Mouse (Mus musculus): ENCODE measurements around the gene Myo1a. TPM values are rescaled to one million over a fixed set of nuclear protein-coding genes. Genes with fewer than 3 reads are reported as not detected.
A peak's percentile ranks its signal among the peaks of the same experiment; 100 is the strongest.

Myo1a gene
- polyA plus RNA-seq, 1 experiment from 2014 or later = 53.8 TPM

DNA sequence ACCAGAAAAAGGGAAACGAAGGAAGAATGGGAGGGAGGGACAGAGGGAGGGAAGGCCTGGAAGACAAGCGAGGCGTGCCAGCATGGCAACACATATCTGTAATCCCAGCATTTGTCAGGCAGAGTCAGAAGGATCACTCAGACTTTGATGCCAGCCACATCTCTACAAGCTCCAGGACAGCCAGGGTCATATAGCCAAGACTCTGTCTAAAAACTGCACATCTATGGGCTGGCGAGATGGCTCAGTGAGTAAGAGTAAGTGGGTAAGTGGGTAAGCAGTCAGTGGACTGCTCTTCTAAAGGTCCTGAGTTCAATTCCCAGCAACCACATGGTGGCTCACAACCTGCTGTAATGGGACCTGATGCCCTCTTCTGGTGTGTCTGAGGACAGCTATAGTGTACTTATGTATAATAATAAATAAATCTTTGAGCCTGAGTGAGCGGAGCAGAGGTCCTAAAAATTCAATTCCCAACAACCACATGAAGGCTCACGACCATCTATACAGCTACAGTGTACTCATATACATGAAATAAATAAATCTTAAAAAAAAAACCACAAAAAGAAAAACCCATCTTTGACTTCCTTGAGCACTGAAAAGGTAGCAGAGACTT, 30.8 kb upstream of the Myo1a start:
- Histone ChIP-seq H3K27ac (ENCODE audit: low read length) (no peak overlapping the region), H3K4me1 (ENCODE audit: control insufficient read depth, insufficient read depth, low read length) (peaks cover 9% of the 10 kb centered on the region), H3K4me2 (ENCODE audit: low read depth, low read length) (no peak overlapping the region), H3K36me3 (ENCODE audit: control insufficient read depth, insufficient read depth, low read length) (no peaks in the 10 kb centered on the region), H3K9ac (ENCODE audit: low read depth, low read length) (no peak overlapping the region), H3K9me3 (ENCODE audit: control insufficient read depth, low read length) (no peaks in the 10 kb centered on the region), H3K27me3 (replicated peaks; ENCODE audit: control insufficient read depth, insufficient read depth, low read length) (no peaks in the 10 kb centered on the region), H3K4me3 (ENCODE audit: low read length) (no peak overlapping the region)
- 92% methylated on average over 6 of the region's 6 CpGs for WGBS
- no peak for ATAC-seq

DNA sequence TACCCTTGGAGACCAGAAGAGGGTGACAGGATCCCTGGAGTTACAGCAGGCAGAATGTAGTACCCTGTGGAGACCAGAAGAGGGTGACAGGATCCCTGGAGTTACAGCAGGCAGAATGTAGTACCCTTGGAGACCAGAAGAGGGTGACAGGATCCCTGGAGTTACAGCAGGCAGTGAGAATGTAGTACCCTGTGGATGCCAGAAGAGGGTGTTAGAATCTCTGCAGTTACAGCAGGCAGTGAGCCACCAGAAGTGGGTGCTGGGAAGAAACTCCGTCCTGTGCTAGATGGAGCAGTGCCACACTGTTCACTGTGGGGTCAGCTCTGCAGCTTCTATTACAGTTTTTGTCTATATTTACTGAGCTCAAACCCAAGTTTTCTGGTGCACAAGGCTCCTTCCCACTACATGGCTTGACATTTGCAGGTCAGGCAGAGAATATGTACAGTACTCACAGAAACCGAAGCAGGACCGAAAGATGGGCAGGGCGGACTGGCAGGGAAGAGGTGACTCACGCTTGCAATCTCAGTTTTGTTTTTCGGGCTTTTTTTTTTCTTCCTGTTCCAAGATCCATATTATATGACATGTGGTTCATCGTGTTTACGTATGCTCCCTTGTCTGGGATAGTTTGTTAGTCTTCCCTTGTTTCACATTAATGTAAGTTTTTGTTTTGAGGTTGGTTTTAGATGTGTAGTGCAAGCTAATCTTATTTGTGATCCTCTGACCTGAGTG, 30.0 kb upstream of the Myo1a start:
- no peak overlapping the region for H3K4me3 ChIP-seq (ENCODE audit: low read length)
- H3K9ac ChIP-seq (ENCODE audit: low read depth, low read length) = no peak overlapping the region
- 81% methylated on average over 8 of the region's 8 CpGs for WGBS
- no peak overlapping the region for H3K4me2 ChIP-seq (ENCODE audit: low read depth, low read length)
- peak overlapping the region; percentile 40; the same call in 1 of the 2 replicates for H3K27ac ChIP-seq (ENCODE audit: low read length)
- peaks cover 9% of the 10 kb centered on the region for H3K4me1 ChIP-seq (ENCODE audit: control insufficient read depth, insufficient read depth, low read length)
- no peaks in the 10 kb centered on the region for H3K36me3 ChIP-seq (ENCODE audit: control insufficient read depth, insufficient read depth, low read length)
- no peaks in the 10 kb centered on the region for H3K27me3 ChIP-seq (replicated peaks; ENCODE audit: control insufficient read depth, insufficient read depth, low read length)
- ATAC-seq = no peak
- H3K9me3 ChIP-seq (ENCODE audit: control insufficient read depth, low read length) = no peaks in the 10 kb centered on the region

DNA sequence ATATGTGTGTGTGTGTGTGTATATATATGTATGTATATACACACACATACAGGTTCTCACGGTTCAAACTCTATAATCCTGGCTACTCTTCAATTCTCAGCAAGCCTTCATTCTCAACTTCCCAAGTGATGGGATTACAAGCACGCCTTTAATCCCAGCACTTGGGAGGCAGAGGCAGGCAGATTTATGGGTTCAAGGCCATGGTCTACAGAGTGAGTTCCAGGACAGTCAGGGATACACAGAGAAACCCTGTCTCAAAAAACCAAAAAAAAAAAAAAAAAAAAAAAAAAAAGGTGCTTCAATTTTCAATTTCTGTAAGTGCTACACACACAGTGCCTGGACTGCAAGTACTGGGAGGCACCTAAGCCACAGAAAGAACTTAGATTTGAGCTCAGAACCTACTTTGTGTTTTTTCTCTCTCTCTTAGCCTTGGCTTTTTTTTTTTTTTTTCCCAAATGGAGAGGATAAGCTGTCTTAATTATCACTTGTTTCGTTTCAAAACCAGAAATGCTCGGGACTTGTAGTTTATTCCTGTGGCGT, 29.0 kb upstream of the Myo1a start:
- Histone ChIP-seq H3K27me3 (replicated peaks; ENCODE audit: control insufficient read depth, insufficient read depth, low read length) (no peaks in the 10 kb centered on the region), H3K4me2 (ENCODE audit: low read depth, low read length) (peak overlapping the region; percentile 39), H3K4me1 (ENCODE audit: control insufficient read depth, insufficient read depth, low read length) (peaks cover 9% of the 10 kb centered on the region), H3K4me3 (ENCODE audit: low read length) (peak overlapping the region; percentile 85), H3K9ac (ENCODE audit: low read depth, low read length) (peak overlapping the region; percentile 49; the same call in 1 of the 2 replicates), H3K36me3 (ENCODE audit: control insufficient read depth, insufficient read depth, low read length) (no peaks in the 10 kb centered on the region), H3K9me3 (ENCODE audit: control insufficient read depth, low read length) (no peaks in the 10 kb centered on the region), H3K27ac (ENCODE audit: low read length) (peak overlapping the region; percentile 25)
- no peak for ATAC-seq
- WGBS = 48% methylated on average over 5 of the region's 5 CpGs

DNA sequence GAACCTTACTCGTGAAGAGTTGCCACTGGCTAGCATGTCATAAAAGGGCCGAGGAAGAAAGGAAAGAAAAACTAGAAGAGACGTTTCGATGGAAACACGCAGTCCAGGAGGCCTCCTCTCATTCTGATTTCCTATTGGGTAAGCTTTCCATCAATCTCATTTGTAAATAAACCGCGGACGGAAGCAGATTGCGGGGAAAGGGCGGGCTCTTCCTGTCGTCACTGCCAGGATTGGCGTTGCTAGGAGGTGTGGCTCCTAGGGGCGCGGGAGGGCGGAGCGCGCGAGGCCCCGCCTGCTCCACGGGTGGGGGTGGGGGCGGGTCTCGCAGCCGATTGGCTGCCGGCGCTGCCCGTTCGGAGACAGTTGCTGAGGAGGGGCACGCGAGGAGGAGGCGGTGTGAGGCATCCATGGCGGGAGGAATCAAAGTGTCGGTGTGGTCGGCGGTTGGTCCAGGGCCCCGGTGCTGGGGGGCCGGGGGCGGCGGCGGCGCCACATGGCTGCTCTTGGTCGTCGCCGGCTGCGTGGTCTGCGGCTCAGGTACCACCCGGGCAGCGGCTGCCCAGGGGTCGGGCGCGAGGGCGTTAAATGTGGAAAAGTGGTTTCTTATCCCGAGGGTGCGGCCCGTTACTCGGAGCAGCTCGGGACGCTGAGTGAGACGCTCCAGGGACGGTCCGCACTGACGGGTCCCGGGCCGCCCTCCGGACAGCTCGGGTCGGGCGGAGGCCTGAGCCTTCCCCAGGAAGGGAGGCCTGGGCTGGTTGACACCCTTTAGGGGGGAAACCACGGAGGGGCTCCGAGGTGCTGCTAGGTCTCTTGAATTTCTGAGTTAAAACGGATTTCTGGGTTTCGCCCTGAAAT, 28.1 kb upstream of the Myo1a start:
- Histone ChIP-seq H3K4me2 (ENCODE audit: low read depth, low read length) (peak overlapping the region; percentile 98), H3K27me3 (replicated peaks; ENCODE audit: control insufficient read depth, insufficient read depth, low read length) (no peaks in the 10 kb centered on the region), H3K4me3 (ENCODE audit: low read length) (peak overlapping the region; percentile 85), H3K36me3 (ENCODE audit: control insufficient read depth, insufficient read depth, low read length) (no peaks in the 10 kb centered on the region), H3K4me1 (ENCODE audit: control insufficient read depth, insufficient read depth, low read length) (peaks cover 9% of the 10 kb centered on the region), H3K9ac (ENCODE audit: low read depth, low read length) (peak overlapping the region; percentile 79), H3K9me3 (ENCODE audit: control insufficient read depth, low read length) (no peaks in the 10 kb centered on the region), H3K27ac (ENCODE audit: low read length) (peak overlapping the region; percentile 63)
- peak; percentile 95 for ATAC-seq
- under 1% methylated on average over 70 of the region's 71 CpGs for WGBS

DNA sequence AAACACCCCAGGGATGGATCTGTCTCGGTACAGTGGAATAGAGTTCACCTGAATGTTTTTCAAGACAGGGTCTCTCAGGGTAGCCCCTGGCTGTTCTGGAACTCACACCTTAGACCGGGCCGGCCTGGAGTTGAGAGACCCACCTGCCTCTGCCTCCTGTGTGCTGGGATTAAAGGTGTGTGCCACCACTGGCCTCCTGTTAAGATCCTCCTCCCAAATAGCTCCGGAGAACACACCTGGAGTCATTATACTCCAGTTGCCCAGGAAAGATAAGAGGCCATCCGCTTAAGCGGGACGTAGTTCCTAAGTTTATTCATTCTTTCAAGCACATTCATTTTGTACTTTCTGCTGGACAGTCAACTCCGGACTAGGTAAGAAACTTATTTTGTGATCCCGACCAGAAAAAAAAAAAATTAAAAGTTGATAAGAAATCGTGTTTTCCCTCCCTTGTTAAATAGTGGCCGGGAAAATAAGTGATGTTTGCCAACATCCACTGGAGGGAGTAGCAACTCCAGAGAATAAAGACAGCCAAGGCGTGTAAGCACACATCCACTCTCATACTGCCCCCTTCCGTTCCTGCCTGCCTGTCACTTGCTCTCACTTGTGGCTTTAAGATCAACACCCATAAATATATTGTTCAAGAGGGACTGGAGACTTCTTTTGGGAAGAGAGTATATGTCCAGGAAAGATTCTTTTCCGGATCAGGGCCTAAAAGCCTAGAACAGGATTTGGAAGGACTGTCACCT, 27.2 kb upstream of the Myo1a start:
- Histone ChIP-seq H3K4me1 (ENCODE audit: control insufficient read depth, insufficient read depth, low read length) (peaks cover 9% of the 10 kb centered on the region), H3K27ac (ENCODE audit: low read length) (peak overlapping the region; percentile 63; the same call in 1 of the 2 replicates), H3K9ac (ENCODE audit: low read depth, low read length) (peak overlapping the region; percentile 79), H3K4me2 (ENCODE audit: low read depth, low read length) (peak overlapping the region; percentile 98), H3K4me3 (ENCODE audit: low read length) (peak overlapping the region; percentile 85), H3K36me3 (ENCODE audit: control insufficient read depth, insufficient read depth, low read length) (no peaks in the 10 kb centered on the region), H3K9me3 (ENCODE audit: control insufficient read depth, low read length) (no peaks in the 10 kb centered on the region), H3K27me3 (replicated peaks; ENCODE audit: control insufficient read depth, insufficient read depth, low read length) (no peaks in the 10 kb centered on the region)
- WGBS = 6% methylated on average over 14 of the region's 14 CpGs
- ATAC-seq = peak; percentile 1; the same call in 1 of the 2 replicates

DNA sequence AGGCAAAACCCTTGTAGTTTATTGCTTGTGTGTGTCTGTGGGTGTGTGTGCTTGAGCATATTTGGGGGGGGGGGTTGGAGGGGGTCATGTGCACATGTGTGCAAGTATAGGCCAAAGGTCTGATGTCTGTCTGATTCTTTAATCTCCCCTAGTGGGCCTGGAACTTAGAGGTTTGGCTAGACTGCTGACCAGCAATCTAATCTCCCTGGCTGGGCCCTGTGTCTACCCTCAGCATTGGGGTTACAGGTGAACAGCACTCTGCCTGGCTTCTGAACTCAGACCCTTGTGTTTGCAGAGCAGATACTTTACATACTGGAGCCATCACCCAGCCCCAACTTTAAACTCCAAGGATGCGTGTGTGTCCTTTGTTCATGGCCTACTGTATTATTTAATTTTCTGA, 25.8 kb upstream of the Myo1a start:
- WGBS = 89% methylated on average over 1 of the region's 1 CpGs
- Histone ChIP-seq H3K36me3 (ENCODE audit: control insufficient read depth, insufficient read depth, low read length) (no peaks in the 10 kb centered on the region), H3K4me3 (ENCODE audit: low read length) (no peak overlapping the region), H3K4me1 (ENCODE audit: control insufficient read depth, insufficient read depth, low read length) (peaks cover 9% of the 10 kb centered on the region), H3K27me3 (replicated peaks; ENCODE audit: control insufficient read depth, insufficient read depth, low read length) (no peaks in the 10 kb centered on the region), H3K9ac (ENCODE audit: low read depth, low read length) (no peak overlapping the region), H3K4me2 (ENCODE audit: low read depth, low read length) (no peak overlapping the region), H3K9me3 (ENCODE audit: control insufficient read depth, low read length) (no peaks in the 10 kb centered on the region), H3K27ac (ENCODE audit: low read length) (no peak overlapping the region)
- no peak for ATAC-seq

DNA sequence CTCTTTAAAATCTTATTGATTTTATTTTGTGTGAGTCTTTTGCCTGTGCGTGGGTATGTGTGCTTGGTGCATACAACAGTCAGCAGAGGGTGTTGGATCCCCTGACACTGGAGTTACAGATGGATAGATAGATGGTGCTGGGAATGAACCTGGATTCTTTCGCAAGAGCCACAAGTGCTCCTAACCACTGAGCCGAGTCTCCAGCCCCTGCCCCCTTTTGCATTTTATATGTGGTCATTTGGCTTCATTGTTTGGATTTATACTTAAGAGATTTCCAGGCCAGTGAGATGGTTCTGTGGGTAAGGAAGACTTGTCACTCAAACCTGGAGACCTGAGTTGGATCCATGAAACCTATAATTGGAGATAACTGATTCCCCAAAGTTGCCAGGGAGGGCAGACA, 25.1 kb upstream of the Myo1a start:
- WGBS = 88% methylated on average over 3 of the region's 3 CpGs
- Histone ChIP-seq H3K27me3 (replicated peaks; ENCODE audit: control insufficient read depth, insufficient read depth, low read length) (no peaks in the 10 kb centered on the region), H3K9me3 (ENCODE audit: control insufficient read depth, low read length) (no peaks in the 10 kb centered on the region), H3K36me3 (ENCODE audit: control insufficient read depth, insufficient read depth, low read length) (no peaks in the 10 kb centered on the region), H3K4me2 (ENCODE audit: low read depth, low read length) (no peak overlapping the region), H3K9ac (ENCODE audit: low read depth, low read length) (no peak overlapping the region), H3K27ac (ENCODE audit: low read length) (no peak overlapping the region), H3K4me1 (ENCODE audit: control insufficient read depth, insufficient read depth, low read length) (peaks cover 9% of the 10 kb centered on the region), H3K4me3 (ENCODE audit: low read length) (no peak overlapping the region)
- ATAC-seq = no peak

DNA sequence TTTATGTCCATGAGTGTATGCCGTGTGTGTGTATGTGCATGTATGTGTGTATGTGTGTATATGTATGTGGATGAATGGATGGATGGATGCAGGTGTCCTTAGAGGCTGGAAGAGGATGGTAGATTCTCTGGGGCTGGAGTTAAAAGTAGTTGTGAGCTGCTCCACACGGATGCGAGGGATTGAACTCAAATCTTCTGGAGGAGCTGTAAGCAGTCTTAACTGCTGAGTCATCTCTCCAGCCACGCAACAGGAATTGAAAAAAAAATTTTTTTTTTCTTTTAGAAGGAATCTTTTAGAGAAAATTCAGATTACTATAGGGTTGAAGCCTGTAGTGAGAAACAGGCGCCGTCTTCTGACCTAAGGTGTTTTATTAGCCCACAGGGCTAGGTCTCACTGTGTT, 22.1 kb upstream of the Myo1a start:
- no peak overlapping the region for H3K27ac ChIP-seq (ENCODE audit: low read length)
- H3K4me2 ChIP-seq (ENCODE audit: low read depth, low read length) = no peak overlapping the region
- WGBS = 84% methylated on average over 6 of the region's 6 CpGs
- H3K4me1 ChIP-seq (ENCODE audit: control insufficient read depth, insufficient read depth, low read length) = peaks cover 6% of the 10 kb centered on the region
- no peak overlapping the region for H3K4me3 ChIP-seq (ENCODE audit: low read length)
- no peaks in the 10 kb centered on the region for H3K9me3 ChIP-seq (ENCODE audit: control insufficient read depth, low read length)
- no peak for ATAC-seq
- no peaks in the 10 kb centered on the region for H3K27me3 ChIP-seq (replicated peaks; ENCODE audit: control insufficient read depth, insufficient read depth, low read length)
- H3K9ac ChIP-seq (ENCODE audit: low read depth, low read length) = no peak overlapping the region
- no peaks in the 10 kb centered on the region for H3K36me3 ChIP-seq (ENCODE audit: control insufficient read depth, insufficient read depth, low read length)

Data from intestine, embryonic 16.5 days (tissue).